Comparison of ENCODE assay signal across 14 mouse cellular contexts in genomic region chr5:148968958-148969576, GRCm38 (mm10). TPM values are rescaled to one million over a fixed set of nuclear protein-coding genes. Genes with fewer than 3 reads are reported as not detected.
DNase-seq lines count a peak whose midpoint lies in the region; ATAC-seq and TF ChIP-seq lines count a peak whose summit lies in the region.
"Had no signal": no experiment of that assay in that cellular context is flagged by ENCODE, and none has a peak within 500 bp of the region (broad histone marks: within the 10 kb centered on the region; RNA-seq: fewer than 3 reads in every experiment).

No protein-coding gene starts in this region.

- 0 out of 2 replicates have a peak overlapping the region, but pooled peaks have one; percentile 6 for H3K27ac ChIP-seq in embryonic facial prominence, embryonic 12.5 days
- no peak overlapping the region for H3K27ac ChIP-seq in embryonic facial prominence, embryonic 10.5 days (replicated peaks)
- H3K27ac ChIP-seq in kidney, adult 2 months (ENCODE audit: insufficient read depth, low read depth, low read length), result peak overlapping the region; percentile 84
- peak overlapping the region; percentile 92 for H3K27ac ChIP-seq in kidney, embryonic 16.5 days (ENCODE audit: low read length)
- H3K27ac ChIP-seq in stomach, embryonic 15.5 days, result peak overlapping the region; percentile 28; the same call in 1 of the 2 replicates
- H3K27ac ChIP-seq: liver, embryonic 14.5 days; neural tube, embryonic 12.5 days had no signal

- no peak overlapping the region for H3K9ac ChIP-seq in embryonic facial prominence, embryonic 12.5 days
- no peak overlapping the region for H3K9ac ChIP-seq in kidney, embryonic 16.5 days (replicated peaks; ENCODE audit: low read length)
- H3K9ac ChIP-seq in stomach, embryonic 15.5 days, result no peak overlapping the region
- H3K9ac ChIP-seq: liver, embryonic 14.5 days; neural tube, embryonic 12.5 days had no signal

- no peak for DNase-seq in embryonic facial prominence, embryonic 10.5 days (ENCODE audit: low spot score)
- peak; percentile 78 for DNase-seq in kidney, adult 2 months
- DNase-seq in kidney, postnatal 10 days, result no peak
- DNase-seq in spleen, adult 12 weeks (ENCODE audit: low spot score), result no peak
- DNase-seq in spleen, postnatal 10 days (ENCODE audit: low spot score in 2 of 2), result no peak
- DNase-seq: cerebellum, postnatal 36 days had no signal

- no peak overlapping the region for H3K4me3 ChIP-seq in embryonic facial prominence, embryonic 12.5 days
- no peak overlapping the region for H3K4me3 ChIP-seq in embryonic facial prominence, embryonic 10.5 days
- H3K4me3 ChIP-seq in kidney, adult 2 months (ENCODE audit: insufficient read depth, low read depth, low read length), result no peak overlapping the region
- no peak overlapping the region for H3K4me3 ChIP-seq in kidney, embryonic 16.5 days (ENCODE audit: low read length)
- H3K4me3 ChIP-seq in stomach, embryonic 15.5 days (replicated peaks), result no peak overlapping the region
- H3K4me3 ChIP-seq: neural tube, embryonic 12.5 days had no signal

- no peaks in the 10 kb centered on the region for H3K9me3 ChIP-seq in embryonic facial prominence, embryonic 12.5 days
- no peaks in the 10 kb centered on the region for H3K9me3 ChIP-seq in embryonic facial prominence, embryonic 10.5 days
- H3K9me3 ChIP-seq in kidney, embryonic 16.5 days (ENCODE audit: low read length), result no peaks in the 10 kb centered on the region
- no peaks in the 10 kb centered on the region for H3K9me3 ChIP-seq in stomach, embryonic 15.5 days
- H3K9me3 ChIP-seq: neural tube, embryonic 12.5 days had no signal

- 72% methylated on average over 7 of the region's 7 CpGs for WGBS in embryonic facial prominence, embryonic 12.5 days
- WGBS in embryonic facial prominence, embryonic 10.5 days, result 82% methylated on average over 7 of the region's 7 CpGs
- WGBS in kidney, adult 2 months, result 21% methylated on average over 7 of the region's 7 CpGs
- WGBS in kidney, embryonic 16.5 days, result 27% methylated on average over 7 of the region's 7 CpGs
- 49% methylated on average over 7 of the region's 7 CpGs for WGBS in stomach, embryonic 15.5 days

- no peak for ATAC-seq in embryonic facial prominence, embryonic 12.5 days (ENCODE audit: insufficient number of reproducible peaks, insufficient read depth, low FRiP score, low TSS enrichment)
- ATAC-seq in kidney, embryonic 16.5 days (ENCODE audit: low FRiP score, low TSS enrichment), result peak; percentile 37
- no peak for ATAC-seq in stomach, embryonic 15.5 days (ENCODE audit: insufficient read depth, low FRiP score, low read depth)

- no peak for TF ChIP-seq POLR2A in kidney, adult 2 months (IDR thresholded peaks at IDR 0.05; ENCODE audit: low read depth, low read length)

- TF ChIP-seq CTCF in kidney, adult 2 months (conservative IDR thresholded peaks at IDR 0.05; ENCODE audit: insufficient read depth, insufficient read length, low read depth, low read length), result no peak

- H3K27me3 ChIP-seq in embryonic facial prominence, embryonic 12.5 days, result no peaks in the 10 kb centered on the region
- H3K27me3 ChIP-seq in embryonic facial prominence, embryonic 10.5 days (replicated peaks; ENCODE audit: low read depth, poor library complexity, severe bottlenecking), result no peaks in the 10 kb centered on the region
- no peaks in the 10 kb centered on the region for H3K27me3 ChIP-seq in kidney, adult 2 months (replicated peaks; ENCODE audit: control insufficient read depth, insufficient read depth, low read length)
- H3K27me3 ChIP-seq in kidney, embryonic 16.5 days (ENCODE audit: insufficient read depth, low read length), result no peaks in the 10 kb centered on the region
- H3K27me3 ChIP-seq in stomach, embryonic 15.5 days (replicated peaks), result no peaks in the 10 kb centered on the region
- H3K27me3 ChIP-seq: neural tube, embryonic 12.5 days had no signal

- no peaks in the 10 kb centered on the region for H3K36me3 ChIP-seq in embryonic facial prominence, embryonic 12.5 days
- no peaks in the 10 kb centered on the region for H3K36me3 ChIP-seq in embryonic facial prominence, embryonic 10.5 days (replicated peaks)
- H3K36me3 ChIP-seq in kidney, adult 2 months (ENCODE audit: control insufficient read depth, insufficient read depth, low read length), result no peaks in the 10 kb centered on the region
- no peaks in the 10 kb centered on the region for H3K36me3 ChIP-seq in kidney, embryonic 16.5 days (ENCODE audit: insufficient read depth, low read length)
- H3K36me3 ChIP-seq in stomach, embryonic 15.5 days, result no peaks in the 10 kb centered on the region
- H3K36me3 ChIP-seq: neural tube, embryonic 12.5 days had no signal

- peaks cover 36% of the 10 kb centered on the region for H3K4me1 ChIP-seq in embryonic facial prominence, embryonic 12.5 days
- peaks cover 50% of the 10 kb centered on the region for H3K4me1 ChIP-seq in embryonic facial prominence, embryonic 10.5 days
- H3K4me1 ChIP-seq in kidney, adult 2 months (ENCODE audit: control insufficient read depth, insufficient read depth, low read length), result peaks cover 30% of the 10 kb centered on the region
- H3K4me1 ChIP-seq in kidney, embryonic 16.5 days (ENCODE audit: insufficient read depth, low read length), result peaks cover 39% of the 10 kb centered on the region
- H3K4me1 ChIP-seq in stomach, embryonic 15.5 days, result peaks cover 29% of the 10 kb centered on the region

- no peak overlapping the region for H3K4me2 ChIP-seq in embryonic facial prominence, embryonic 12.5 days (replicated peaks)
- peak overlapping the region; percentile 20; the same call in 1 of the 2 replicates for H3K4me2 ChIP-seq in kidney, embryonic 16.5 days (replicated peaks; ENCODE audit: low read depth, low read length)
- H3K4me2 ChIP-seq in stomach, embryonic 15.5 days, result no peak overlapping the region
- H3K4me2 ChIP-seq: midbrain, embryonic 11.5 days; neural tube, embryonic 12.5 days had no signal

RNA-seq across cellular contexts. Expression of gene Gm42791, which starts 25.9 kb away (rescaled TPM):
- polyA plus RNA-seq in embryonic facial prominence, embryonic 12.5 days (2016; fragmentation: Nextera tagmentation; extraction: Ambion mirVana), result 3.4 and 4.0 TPM in 2 replicates
- polyA plus RNA-seq in embryonic facial prominence, embryonic 10.5 days (2016; fragmentation: Nextera tagmentation; extraction: Ambion mirVana), result 0.49 and 4.6 TPM in 2 replicates
- polyA plus RNA-seq in kidney, adult 2 months (2012; rRNA removed), result not detected in 2 replicates
- 0.42 TPM in 1 of 2 replicates, not detected in the other for polyA plus RNA-seq in kidney, embryonic 16.5 days (2015; fragmentation: Nextera tagmentation; extraction: Ambion mirVana)
- polyA plus RNA-seq in stomach, embryonic 15.5 days (2015; fragmentation: Nextera tagmentation; extraction: Ambion mirVana), result 0.67 and 0.80 TPM in 2 replicates
- polyA plus RNA-seq: forebrain, embryonic 11.5 days; liver, embryonic 14.5 days; stomach, embryonic 14.5 days had no signal

RNA-seq across cellular contexts. Expression of gene Katnal1, which starts 39.9 kb away (rescaled TPM):
- 25.4 and 25.7 TPM in 2 replicates for polyA plus RNA-seq in embryonic facial prominence, embryonic 12.5 days (2016; fragmentation: Nextera tagmentation; extraction: Ambion mirVana)
- 19.9 and 20.2 TPM in 2 replicates for polyA plus RNA-seq in embryonic facial prominence, embryonic 10.5 days (2016; fragmentation: Nextera tagmentation; extraction: Ambion mirVana)
- 6.6 and 7.5 TPM in 2 replicates for polyA plus RNA-seq in kidney, adult 2 months (2012; rRNA removed)
- polyA plus RNA-seq in kidney, embryonic 16.5 days (2015; fragmentation: Nextera tagmentation; extraction: Ambion mirVana), result 10.0 and 12.9 TPM in 2 replicates
- 12.0 and 12.2 TPM in 2 replicates for polyA plus RNA-seq in stomach, embryonic 15.5 days (2015; fragmentation: Nextera tagmentation; extraction: Ambion mirVana)
